Mouse (Mus musculus): ENCODE results near the gene Plk2. TPM values are rescaled to one million over a fixed set of nuclear protein-coding genes. Genes with fewer than 3 reads are reported as not detected.

Gene Plk2
- polyA plus RNA-seq, 1 experiment, result 48.8 TPM

- H3K27me3 ChIP-seq (ENCODE audit: control insufficient read depth, insufficient read depth, insufficient read length), result no peaks in the 10 kb centered on the region
- H3K4me3 ChIP-seq (ENCODE audit: insufficient read depth, poor library complexity, severe bottlenecking), result no peak overlapping the region
- no peaks in the 10 kb centered on the region for H3K79me2 ChIP-seq (ENCODE audit: control insufficient read depth, insufficient read depth)
- H3K79me3 ChIP-seq (ENCODE audit: low read depth), result no peaks in the 10 kb centered on the region
- H3ac ChIP-seq (ENCODE audit: control insufficient read depth, insufficient read length, low read depth), result no peak overlapping the region
- H3K36me3 ChIP-seq (ENCODE audit: control insufficient read depth, insufficient read depth), result no peaks in the 10 kb centered on the region
- TF ChIP-seq CEBPB (IDR thresholded peaks at IDR 0.05; ENCODE audit: low read depth) (no peak), MYOD1 (IDR thresholded peaks at IDR 0.05; ENCODE audit: control insufficient read depth, insufficient read length, low read depth) (no peak), MYOG (IDR thresholded peaks at IDR 0.05; ENCODE audit: control insufficient read depth, extremely low read depth, insufficient read length) (no peak), MAX (IDR thresholded peaks at IDR 0.05) (no peak), FOSL1 (IDR thresholded peaks at IDR 0.05; ENCODE audit: insufficient read depth, low read length, poor library complexity, severe bottlenecking) (no peak), CTCF (IDR thresholded peaks at IDR 0.05; ENCODE audit: control insufficient read depth, insufficient read depth, insufficient read length) (no peak), USF1 (IDR thresholded peaks at IDR 0.05; ENCODE audit: low read depth) (no peak)
Observed at GRCm38 (mm10) chr13:110412572-110413209, 17.8 kb downstream of the Plk2 start.

GRCm38 (mm10) chr13:110418656-110419055 is 23.8 kb downstream of the Plk2 start:
- TF ChIP-seq CTCF (IDR thresholded peaks at IDR 0.05; ENCODE audit: control insufficient read depth, insufficient read depth, insufficient read length) (no peak), MYOG (IDR thresholded peaks at IDR 0.05; ENCODE audit: control insufficient read depth, extremely low read depth, insufficient read length) (no peak), USF1 (IDR thresholded peaks at IDR 0.05; ENCODE audit: low read depth) (no peak), CEBPB (IDR thresholded peaks at IDR 0.05; ENCODE audit: low read depth) (no peak), MYOD1 (IDR thresholded peaks at IDR 0.05; ENCODE audit: control insufficient read depth, insufficient read length, low read depth) (no peak), MAX (IDR thresholded peaks at IDR 0.05) (no peak), FOSL1 (IDR thresholded peaks at IDR 0.05; ENCODE audit: insufficient read depth, low read length, poor library complexity, severe bottlenecking) (no peak)
- H3K4me3 ChIP-seq (ENCODE audit: insufficient read depth, poor library complexity, severe bottlenecking), result no peak overlapping the region
- H3ac ChIP-seq (ENCODE audit: control insufficient read depth, insufficient read length, low read depth), result no peak overlapping the region
- H3K27me3 ChIP-seq (ENCODE audit: control insufficient read depth, insufficient read depth, insufficient read length), result no peaks in the 10 kb centered on the region
- H3K79me3 ChIP-seq (ENCODE audit: low read depth), result no peaks in the 10 kb centered on the region
- no peaks in the 10 kb centered on the region for H3K79me2 ChIP-seq (ENCODE audit: control insufficient read depth, insufficient read depth)
- no peaks in the 10 kb centered on the region for H3K36me3 ChIP-seq (ENCODE audit: control insufficient read depth, insufficient read depth)

GRCm38 (mm10) chr13:110419640-110420039 is 24.8 kb downstream of the Plk2 start:
- Histone ChIP-seq H3K27me3 (ENCODE audit: control insufficient read depth, insufficient read depth, insufficient read length) (no peaks in the 10 kb centered on the region), H3ac (ENCODE audit: control insufficient read depth, insufficient read length, low read depth) (no peak overlapping the region), H3K79me3 (ENCODE audit: low read depth) (no peaks in the 10 kb centered on the region), H3K79me2 (ENCODE audit: control insufficient read depth, insufficient read depth) (no peaks in the 10 kb centered on the region), H3K4me3 (ENCODE audit: insufficient read depth, poor library complexity, severe bottlenecking) (no peak overlapping the region), H3K36me3 (ENCODE audit: control insufficient read depth, insufficient read depth) (no peaks in the 10 kb centered on the region)
- TF ChIP-seq MYOD1 (IDR thresholded peaks at IDR 0.05; ENCODE audit: control insufficient read depth, insufficient read length, low read depth) (no peak), FOSL1 (IDR thresholded peaks at IDR 0.05; ENCODE audit: insufficient read depth, low read length, poor library complexity, severe bottlenecking) (no peak), USF1 (IDR thresholded peaks at IDR 0.05; ENCODE audit: low read depth) (no peak), MAX (IDR thresholded peaks at IDR 0.05) (no peak), CEBPB (IDR thresholded peaks at IDR 0.05; ENCODE audit: low read depth) (no peak), MYOG (IDR thresholded peaks at IDR 0.05; ENCODE audit: control insufficient read depth, extremely low read depth, insufficient read length) (no peak)

GRCm38 (mm10) chr13:110422434-110422833 is 27.6 kb downstream of the Plk2 start:
- TF ChIP-seq MYOG (IDR thresholded peaks at IDR 0.05; ENCODE audit: control insufficient read depth, extremely low read depth, insufficient read length) (no peak), FOSL1 (IDR thresholded peaks at IDR 0.05; ENCODE audit: insufficient read depth, low read length, poor library complexity, severe bottlenecking) (no peak), USF1 (IDR thresholded peaks at IDR 0.05; ENCODE audit: low read depth) (no peak), MAX (IDR thresholded peaks at IDR 0.05) (no peak)
- Histone ChIP-seq H3K79me2 (ENCODE audit: control insufficient read depth, insufficient read depth) (no peaks in the 10 kb centered on the region), H3ac (ENCODE audit: control insufficient read depth, insufficient read length, low read depth) (no peak overlapping the region), H3K4me3 (ENCODE audit: insufficient read depth, poor library complexity, severe bottlenecking) (no peak overlapping the region), H3K27me3 (ENCODE audit: control insufficient read depth, insufficient read depth, insufficient read length) (no peaks in the 10 kb centered on the region), H3K79me3 (ENCODE audit: low read depth) (no peaks in the 10 kb centered on the region), H3K36me3 (ENCODE audit: control insufficient read depth, insufficient read depth) (no peaks in the 10 kb centered on the region)

- Histone ChIP-seq H3ac (ENCODE audit: control insufficient read depth, insufficient read length, low read depth) (no peak overlapping the region), H3K36me3 (ENCODE audit: control insufficient read depth, insufficient read depth) (no peaks in the 10 kb centered on the region), H3K27me3 (ENCODE audit: control insufficient read depth, insufficient read depth, insufficient read length) (no peaks in the 10 kb centered on the region), H3K79me2 (ENCODE audit: control insufficient read depth, insufficient read depth) (no peaks in the 10 kb centered on the region), H3K4me3 (ENCODE audit: insufficient read depth, poor library complexity, severe bottlenecking) (no peak overlapping the region), H3K79me3 (ENCODE audit: low read depth) (no peaks in the 10 kb centered on the region)
- TF ChIP-seq USF1 (IDR thresholded peaks at IDR 0.05; ENCODE audit: low read depth), result no peak
- TF ChIP-seq MYOG (IDR thresholded peaks at IDR 0.05; ENCODE audit: control insufficient read depth, extremely low read depth, insufficient read length), result no peak
- no peak for TF ChIP-seq FOSL1 (IDR thresholded peaks at IDR 0.05; ENCODE audit: insufficient read depth, low read length, poor library complexity, severe bottlenecking)
- TF ChIP-seq MAX (IDR thresholded peaks at IDR 0.05), result no peak
Observed at GRCm38 (mm10) chr13:110425512-110426222, 30.8 kb downstream of the Plk2 start.

- Histone ChIP-seq H3K36me3 (ENCODE audit: control insufficient read depth, insufficient read depth) (no peaks in the 10 kb centered on the region), H3K79me2 (ENCODE audit: control insufficient read depth, insufficient read depth) (no peaks in the 10 kb centered on the region)
- TF ChIP-seq MAX (IDR thresholded peaks at IDR 0.05) (no peak), FOSL1 (IDR thresholded peaks at IDR 0.05; ENCODE audit: insufficient read depth, low read length, poor library complexity, severe bottlenecking) (no peak), MYOD1 (IDR thresholded peaks at IDR 0.05; ENCODE audit: control insufficient read depth, insufficient read length, low read depth) (no peak), USF1 (IDR thresholded peaks at IDR 0.05; ENCODE audit: low read depth) (no peak), MYOG (IDR thresholded peaks at IDR 0.05; ENCODE audit: control insufficient read depth, extremely low read depth, insufficient read length) (no peak), CTCF (IDR thresholded peaks at IDR 0.05; ENCODE audit: control insufficient read depth, insufficient read depth, insufficient read length) (no peak), CEBPB (IDR thresholded peaks at IDR 0.05; ENCODE audit: low read depth) (no peak)
Observed at GRCm38 (mm10) chr13:110431388-110431787, 36.5 kb downstream of the Plk2 start.

More at GRCm38 (mm10) chr13:110431388-110431787, 36.5 kb downstream of the Plk2 start:
- Histone ChIP-seq H3K79me3 (ENCODE audit: low read depth) (no peaks in the 10 kb centered on the region), H3K27me3 (ENCODE audit: control insufficient read depth, insufficient read depth, insufficient read length) (no peaks in the 10 kb centered on the region), H3ac (ENCODE audit: control insufficient read depth, insufficient read length, low read depth) (no peak overlapping the region), H3K4me3 (ENCODE audit: insufficient read depth, poor library complexity, severe bottlenecking) (no peak overlapping the region)
